Mouse (Mus musculus) Patski (cell line): Measurements from ENCODE around the gene Calm5. TPM values are rescaled to one million over a fixed set of nuclear protein-coding genes. Genes with fewer than 3 reads are reported as not detected.
"Not testable (repeated sequence)": the region's sequence is repeated elsewhere in the genome, so short reads cannot be mapped to it uniquely, and the experiment has no call there.

ENCODE experiments used
- ATAC-seq: fragments of 100-300 bp; one replicate; pipeline ENCODE4 v1.8.0; 2021
- CTCF ChIA-PET: fragments of 350-600 bp; sonication (Branson Sonifier 250); formaldehyde crosslinking; loops from one replicate; lab custom pipeline; 2022; ENCODE audit warnings: inconsistent platforms; lab: Charles Lee
- POLR2A ChIA-PET: fragments of 350-600 bp; sonication (Branson Sonifier 250); formaldehyde crosslinking; loops from one replicate; lab custom pipeline; 2022; ENCODE audit warnings: antibody characterized with exemption, inconsistent platforms; lab: Charles Lee
- DNase-seq: peaks from one replicate; pipeline ENCODE4 v3.0.0-alpha.2; 2011; ENCODE audit warnings: low read depth, low spot score
- H3K27me3 ChIP-seq: fragments of 371-371 bp; one replicate; pipeline ENCODE4 v1.5.1; 2021
- CTCF ChIP-seq: fragments of 100-300 bp; IDR thresholded peaks from one replicate; pipeline ENCODE4 v1.5.1; 2021
- in situ Hi-C: fragments of 300-500 bp; cut with MboI; formaldehyde crosslinking; loops from 3 replicates; pipeline ENCODE4 v1.11.1; 2018; ENCODE audit warnings: low pct_unique_long_range_greater_than_20kb, mixed read lengths
- polyA plus RNA-seq: library from polyadenylated mRNA; unstranded; gene quantifications from one replicate; pipeline ENCODE4 v1.2.3, GENCODE M21; 2021

Gene Calm5
- polyA plus RNA-seq, 1 experiment from 2014 or later: not detected

DNA sequence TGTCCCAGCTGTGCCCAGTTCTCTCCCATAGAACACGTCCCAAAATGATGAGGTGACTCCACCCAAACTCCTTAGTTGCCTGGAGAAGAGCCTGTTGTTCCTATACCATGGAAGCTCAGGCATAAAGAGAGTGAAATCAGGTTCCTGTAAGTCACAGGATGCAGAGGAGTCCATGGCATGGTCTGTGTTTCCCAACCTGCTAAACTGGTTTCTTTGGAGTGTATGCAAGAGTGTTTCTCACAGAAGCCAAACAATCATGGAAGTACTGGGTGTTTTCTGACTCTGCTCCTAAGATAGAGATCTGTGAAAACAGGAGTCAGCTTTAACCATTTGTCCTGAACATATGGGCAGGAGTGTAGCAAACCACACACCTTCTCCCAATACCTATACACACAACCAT lies 22.0 kb upstream of the Calm5 start:
- in situ Hi-C loops: no loop called here
- H3K27me3 ChIP-seq: no peaks in the 10 kb centered on the region
- ATAC-seq: no peak
- TF ChIP-seq CTCF: no peak
- ChIA-PET POLR2A (no interaction called here), CTCF (interaction anchor here (1.3 kb wide), 1 partner anchor 58 kb away, joined by 3 read pairs; no protein-coding TSS in a partner anchor)
- DNase-seq: no peak

DNA sequence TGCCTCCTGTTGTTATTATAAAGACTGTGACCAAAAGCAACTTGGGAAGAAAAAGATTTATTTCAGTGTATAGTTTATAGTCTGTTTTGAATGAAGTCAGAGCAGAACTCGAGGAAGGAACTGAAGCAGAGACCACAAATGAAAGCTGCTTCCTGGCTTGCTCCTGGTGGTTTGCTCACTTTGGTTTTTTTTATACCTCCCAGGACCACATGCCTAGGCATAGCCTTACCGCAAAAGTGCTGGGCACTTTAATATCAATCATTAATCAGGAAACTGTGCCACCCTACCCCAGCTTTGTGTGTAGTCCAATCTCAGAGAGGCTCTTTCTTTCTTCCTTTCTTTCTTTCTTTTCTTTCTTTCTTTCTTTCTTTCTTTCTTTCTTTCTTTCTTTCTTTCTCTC lies 21.5 kb upstream of the Calm5 start:
- in situ Hi-C loops: no loop called here
- ATAC-seq (no peak), DNase-seq (peak; percentile 31)

DNA sequence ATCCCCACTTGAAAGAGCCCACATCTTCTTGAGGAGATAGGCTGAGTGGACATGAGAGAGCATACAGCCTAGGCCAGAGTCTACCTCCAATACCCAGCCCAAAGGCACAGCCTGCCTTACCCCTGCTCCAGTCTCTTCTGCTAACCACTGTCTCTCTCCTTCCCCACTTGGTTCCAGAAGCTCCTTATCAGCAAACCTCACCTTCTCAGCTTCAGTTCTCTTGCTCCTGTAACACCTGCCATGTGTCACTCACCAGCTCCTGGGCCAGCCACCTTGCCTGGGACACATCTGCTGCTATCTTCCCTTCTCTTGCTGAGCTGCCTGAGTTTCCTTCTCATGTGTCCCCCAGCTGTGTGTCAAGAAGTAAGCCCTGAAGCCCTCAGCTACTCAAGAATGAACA lies 20.3 kb upstream of the Calm5 start:
- in situ Hi-C loops, DNase-seq, CTCF ChIA-PET, POLR2A ChIA-PET, H3K27me3 ChIP-seq, ATAC-seq: not testable (repeated sequence)

More for the DNA sequence above, 21.5 kb upstream of the Calm5 start:
- ChIA-PET POLR2A (no interaction called here), CTCF (no interaction called here)
- H3K27me3 ChIP-seq: no peaks in the 10 kb centered on the region
- TF ChIP-seq CTCF: no peak

DNA sequence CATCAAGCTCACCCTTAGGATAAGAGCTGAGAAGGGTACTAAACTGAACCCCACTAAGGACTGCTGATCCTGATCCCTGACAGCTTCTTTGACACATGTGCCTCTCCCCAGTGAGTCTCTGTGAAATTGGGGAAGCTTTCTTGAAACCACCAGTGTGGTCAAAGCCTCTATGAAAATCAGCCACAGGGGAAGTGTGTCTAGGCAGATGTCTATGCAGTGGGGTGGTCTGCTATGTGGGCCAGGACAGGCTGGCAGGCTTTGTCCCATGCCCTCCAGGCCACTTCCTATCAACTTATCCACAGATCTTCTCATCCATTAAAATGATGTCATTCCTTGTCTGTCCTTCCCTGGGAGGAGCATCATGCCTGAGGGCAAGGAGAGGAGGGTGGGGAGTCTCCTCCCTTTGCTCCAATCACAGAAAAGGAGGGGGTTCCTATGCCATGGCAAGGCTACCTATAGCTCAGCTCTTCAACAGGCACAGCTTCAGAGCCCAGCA lies 16.6 kb upstream of the Calm5 start, which contains the start of gene Calm4:
Gene Calm4, plus strand, starts transcription at position 446 of the 496 bp plus-strand sequence.
- POLR2A ChIA-PET, ATAC-seq, DNase-seq, in situ Hi-C loops, CTCF ChIA-PET, H3K27me3 ChIP-seq: not testable (repeated sequence)

DNA sequence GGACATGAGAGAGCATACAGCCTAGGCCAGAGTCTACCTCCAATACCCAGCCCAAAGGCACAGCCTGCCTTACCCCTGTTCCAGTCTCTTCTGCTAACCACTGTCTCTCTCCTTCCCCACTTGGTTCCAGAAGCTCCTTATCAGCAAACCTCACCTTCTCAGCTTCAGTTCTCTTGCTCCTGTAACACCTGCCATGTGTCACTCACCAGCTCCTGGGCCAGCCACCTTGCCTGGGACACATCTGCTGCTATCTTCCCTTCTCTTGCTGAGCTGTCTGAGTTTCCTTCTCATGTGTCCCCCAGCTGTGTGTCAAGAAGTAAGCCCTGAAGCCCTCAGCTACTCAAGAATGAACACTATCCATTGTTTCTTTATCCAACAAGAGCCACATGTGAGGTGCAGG lies 13.3 kb upstream of the Calm5 start:
- H3K27me3 ChIP-seq, in situ Hi-C loops, POLR2A ChIA-PET, ATAC-seq, CTCF ChIA-PET, DNase-seq: not testable (repeated sequence)

DNA sequence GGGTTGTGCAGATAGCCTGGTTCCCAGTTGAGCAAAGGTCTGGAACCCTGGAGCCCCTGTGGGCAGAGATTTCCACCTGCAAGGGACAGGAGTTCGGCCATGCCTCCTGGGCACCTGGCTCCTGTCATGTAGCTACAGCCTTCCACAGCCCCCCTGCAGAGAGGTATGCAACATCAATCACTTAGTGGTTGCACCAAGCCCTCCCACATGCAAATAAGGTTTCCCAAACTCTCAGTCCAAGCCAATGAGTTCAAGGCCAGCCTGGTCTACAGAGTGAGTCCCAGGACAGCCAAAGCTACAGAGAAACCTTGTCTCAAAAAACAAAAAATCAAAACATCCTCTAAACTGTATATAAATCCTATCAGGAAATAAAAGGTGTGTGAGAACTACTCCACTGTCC lies 3.6 kb upstream of the Calm5 start:
- TF ChIP-seq CTCF: no peak
- H3K27me3 ChIP-seq: no peaks in the 10 kb centered on the region
- CTCF ChIA-PET: no interaction called here
- in situ Hi-C loops: no loop called here
- DNase-seq: no peak
- no peak for ATAC-seq
- POLR2A ChIA-PET: no interaction called here

DNA sequence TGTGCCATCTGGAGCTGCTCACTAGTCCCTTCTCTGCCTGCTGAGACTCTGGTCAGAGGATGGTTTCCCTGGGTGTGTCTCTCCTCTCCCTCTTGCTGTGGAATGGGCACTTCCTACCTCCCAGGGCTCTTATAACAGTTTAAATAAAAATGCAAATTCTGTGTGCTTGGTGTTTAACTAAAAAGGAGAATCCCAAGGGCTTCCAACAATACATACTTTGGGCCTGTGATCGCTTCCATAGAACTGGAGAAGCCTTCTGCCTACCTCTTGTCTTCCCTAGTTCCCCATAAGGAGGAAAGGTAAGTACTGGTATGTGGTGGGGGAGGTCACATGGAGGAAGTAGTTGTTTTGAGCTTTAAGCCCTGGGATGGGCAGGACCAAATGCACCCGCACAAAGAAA lies 883 bp downstream of the Calm5 start:
- POLR2A ChIA-PET: no interaction called here
- no peaks in the 10 kb centered on the region for H3K27me3 ChIP-seq
- no peak for TF ChIP-seq CTCF
- CTCF ChIA-PET: no interaction called here
- ATAC-seq (no peak), DNase-seq (no peak)
- in situ Hi-C loops: no loop called here

DNA sequence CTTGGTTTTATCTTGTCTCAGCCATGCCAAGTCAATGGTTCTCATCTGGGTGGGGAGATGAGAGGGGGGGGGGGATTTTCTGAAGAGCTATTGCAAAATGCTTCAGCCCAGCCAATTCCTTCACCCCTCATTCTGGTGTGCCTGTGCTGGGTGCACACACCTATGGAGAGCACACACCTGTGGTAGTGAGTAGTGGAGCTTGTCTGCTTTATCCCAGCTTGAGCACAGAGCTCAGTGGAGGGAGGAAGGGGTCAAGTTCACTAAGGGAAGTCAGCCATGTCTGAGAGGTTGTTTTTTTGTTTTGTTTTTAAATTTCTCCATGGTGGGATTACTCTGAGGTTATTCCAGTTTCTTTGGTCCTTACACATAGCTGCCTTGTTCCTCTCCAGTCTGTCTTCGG lies 2.3 kb downstream of the Calm5 start:
- POLR2A ChIA-PET: interaction anchor here (0.5 kb wide), 1 partner anchor 28 kb away, joined by 3 read pairs; no protein-coding TSS in a partner anchor
- in situ Hi-C loops: no loop called here
- no peak for TF ChIP-seq CTCF
- no peak for ATAC-seq
- no peak for DNase-seq
- CTCF ChIA-PET: no interaction called here
- H3K27me3 ChIP-seq: no peaks in the 10 kb centered on the region

DNA sequence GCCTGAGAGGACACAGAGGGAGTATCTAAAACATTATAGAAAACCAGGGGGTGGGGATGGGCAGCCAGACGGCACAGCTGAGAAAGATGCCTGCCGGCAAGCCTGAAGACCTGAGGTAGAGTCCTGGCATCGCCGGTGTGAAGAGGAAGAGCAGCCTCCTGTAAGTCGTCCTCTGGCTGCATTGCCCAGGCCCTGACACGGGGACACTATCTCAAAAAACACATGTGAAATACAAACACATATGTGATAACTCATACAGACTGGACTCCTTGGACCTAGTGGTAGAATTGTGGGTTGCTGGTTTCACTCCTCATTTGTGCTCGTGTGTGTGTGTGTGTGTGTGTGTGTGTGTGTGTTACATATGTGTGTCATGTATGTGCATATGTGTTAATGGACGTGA lies 7.3 kb downstream of the Calm5 start:
- CTCF ChIA-PET: no interaction called here
- in situ Hi-C loops: no loop called here
- no peak for DNase-seq
- no peak for TF ChIP-seq CTCF
- no peaks in the 10 kb centered on the region for H3K27me3 ChIP-seq
- POLR2A ChIA-PET: no interaction called here
- ATAC-seq: no peak

DNA sequence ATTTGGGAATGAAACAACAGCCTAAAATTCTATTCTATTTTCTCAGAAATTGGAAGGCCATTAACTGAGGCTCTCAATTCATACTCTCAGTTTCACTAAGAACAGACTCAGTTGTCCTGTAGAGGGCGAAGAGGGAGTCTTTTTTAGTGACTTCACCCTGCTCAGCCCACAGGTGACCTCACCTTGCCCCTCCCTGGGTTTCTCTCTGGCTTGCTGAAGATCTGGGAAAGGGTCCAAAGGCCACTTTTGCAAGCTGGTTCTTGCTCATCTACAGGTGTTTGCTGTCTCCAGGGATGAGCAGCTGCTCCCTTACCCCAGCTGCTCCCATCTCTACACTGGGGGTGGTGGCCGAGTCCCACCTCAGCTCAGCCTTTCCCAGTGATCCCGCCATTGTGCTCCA lies 8.4 kb downstream of the Calm5 start:
- TF ChIP-seq CTCF: no peak
- ChIA-PET CTCF (no interaction called here), POLR2A (no interaction called here)
- in situ Hi-C loops: no loop called here
- ATAC-seq (no peak), DNase-seq (no peak)
- no peaks in the 10 kb centered on the region for H3K27me3 ChIP-seq

DNA sequence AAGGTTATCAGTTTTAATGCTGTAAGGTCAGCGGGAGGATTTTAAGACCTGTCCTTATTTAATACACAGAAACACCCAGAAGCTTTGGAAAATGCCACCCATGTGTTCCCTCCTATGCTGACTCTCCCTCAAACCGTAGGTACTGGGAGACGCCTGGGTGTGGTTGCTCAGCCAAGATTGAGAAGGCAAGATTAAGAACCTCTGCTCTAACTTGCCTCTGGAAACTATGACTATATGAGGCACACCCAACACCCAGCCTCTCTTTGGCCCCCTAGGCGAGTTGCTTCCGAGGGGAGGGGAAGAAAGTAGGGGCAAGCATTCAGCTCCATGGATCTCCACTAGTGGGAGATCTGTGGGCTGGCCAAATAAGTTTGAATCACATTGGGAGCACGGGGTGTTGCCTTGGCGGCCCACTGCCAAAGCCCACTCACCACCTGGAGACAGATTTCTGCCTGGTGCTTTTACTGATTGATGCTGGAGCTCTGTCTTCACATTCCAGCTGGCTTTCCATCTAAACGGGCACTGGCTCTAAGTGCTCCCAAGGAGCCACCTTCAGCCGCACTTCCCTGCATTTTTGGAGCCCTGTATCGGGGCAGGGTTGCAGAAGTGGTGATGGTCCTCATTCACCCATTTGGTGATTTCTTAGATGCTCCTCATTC lies 9.1 kb downstream of the Calm5 start:
- no peak for DNase-seq
- in situ Hi-C loops: no loop called here
- ChIA-PET CTCF (no interaction called here), POLR2A (no interaction called here)
- H3K27me3 ChIP-seq: no peaks in the 10 kb centered on the region
- no peak for TF ChIP-seq CTCF
- ATAC-seq: no peak
